Mouse (Mus musculus) midbrain, embryonic 12.5 days (tissue): Measurements from ENCODE around the gene Msmo1. TPM values are rescaled to one million over a fixed set of nuclear protein-coding genes. Genes with fewer than 3 reads are reported as not detected.

Source experiments
- ATAC-seq: fragments of 200-750 bp; cut with Nextera tagmentation; 2 replicates; pipeline ENCODE4 v1.8.0; 2017; ENCODE audit warnings: low read depth, moderate TSS enrichment, moderate library complexity; ENCODE audit not compliant: low FRiP score
- H3K27ac ChIP-seq: fragments of 300-500 bp; sonication (generic); replicated peaks from 2 replicates; pipeline ENCODE4 v1.5.1; 2016; ENCODE audit warnings: mild to moderate bottlenecking
- H3K27me3 ChIP-seq: fragments of 300-500 bp; sonication (generic); 2 replicates; pipeline ENCODE4 v1.6.1; 2016; ENCODE audit warnings: mild to moderate bottlenecking
- H3K36me3 ChIP-seq: fragments of 300-500 bp; sonication (generic); 2 replicates; pipeline ENCODE4 v1.6.1; 2016
- H3K4me1 ChIP-seq: fragments of 300-500 bp; sonication (generic); 2 replicates; pipeline ENCODE4 v1.6.1; 2016
- H3K4me2 ChIP-seq: fragments of 300-500 bp; sonication (generic); replicated peaks from 2 replicates; pipeline ENCODE4 v1.6.1; 2016; ENCODE audit warnings: mild to moderate bottlenecking, moderate library complexity
- H3K4me3 ChIP-seq: fragments of 300-500 bp; sonication (generic); 2 replicates; pipeline ENCODE4 v1.5.1; 2016; ENCODE audit warnings: mild to moderate bottlenecking
- H3K9ac ChIP-seq: fragments of 300-500 bp; sonication (generic); replicated peaks from 2 replicates; pipeline ENCODE4 v1.6.1; 2016; ENCODE audit warnings: mild to moderate bottlenecking, moderate library complexity
- H3K9me3 ChIP-seq: fragments of 300-500 bp; sonication (generic); 2 replicates; pipeline ENCODE4 v1.6.1; 2016; ENCODE audit warnings: mild to moderate bottlenecking
- WGBS: fragments of 180-500 bp; shearing (Covaris S2); methylation state at CpG from one replicate; pipeline ENCODE4 v1.1.7; 2016; 5-methylcytosine and 5-hydroxymethylcytosine counted together
- polyA plus RNA-seq: library from polyadenylated mRNA; unstranded; fragments of >200 nt; fragmentation: Nextera tagmentation; extraction: Ambion mirVana; gene quantifications from 2 replicates; pipeline ENCODE4 v1.2.1, GENCODE M21; 2016

Gene Msmo1
- 204 and 212 TPM in 2 replicates for polyA plus RNA-seq

- Histone ChIP-seq H3K36me3 (peaks cover 25% of the 10 kb centered on the region), H3K27ac (peak within 1 kb of the TSS; percentile 84), H3K4me1 (peaks cover 37% of the 10 kb centered on the region), H3K9ac (peak within 1 kb of the TSS; percentile 76), H3K9me3 (no peaks in the 10 kb centered on the region), H3K4me2 (peak within 1 kb of the TSS; percentile 59), H3K27me3 (no peaks in the 10 kb centered on the region), H3K4me3 (peak within 1 kb of the TSS; percentile 85)
- WGBS, result under 1% methylated on average over 60 of the region's 60 CpGs
- ATAC-seq, result peak; percentile 99
Measured at GRCm38 (mm10) chr8:64733271-64733943, at the start of gene Msmo1. Gene Msmo1 (minus strand): TSS chr8:64733792.

- 91% methylated on average over 6 of the region's 6 CpGs for WGBS
- Histone ChIP-seq H3K27ac (no peak overlapping the region), H3K4me1 (no peaks in the 10 kb centered on the region), H3K4me2 (no peak overlapping the region), H3K27me3 (no peaks in the 10 kb centered on the region), H3K4me3 (no peak overlapping the region), H3K36me3 (0 out of 2 replicates have a peak, but pooled peaks cover 3% of the 10 kb centered on the region), H3K9ac (no peak overlapping the region), H3K9me3 (no peaks in the 10 kb centered on the region)
- ATAC-seq, result no peak
Measured at GRCm38 (mm10) chr8:64781947-64782346, 48.4 kb upstream of the Msmo1 start.

GRCm38 (mm10) chr8:64777925-64778324 lies 44.3 kb upstream of the Msmo1 start:
- no peak overlapping the region for H3K4me2 ChIP-seq
- H3K9ac ChIP-seq, result no peak overlapping the region
- no peaks in the 10 kb centered on the region for H3K9me3 ChIP-seq
- no peaks in the 10 kb centered on the region for H3K27me3 ChIP-seq
- no peak for ATAC-seq
- H3K36me3 ChIP-seq, result 0 out of 2 replicates have a peak, but pooled peaks cover 3% of the 10 kb centered on the region
- H3K4me3 ChIP-seq, result no peak overlapping the region
- 73% methylated on average over 9 of the region's 9 CpGs for WGBS
- no peaks in the 10 kb centered on the region for H3K4me1 ChIP-seq
- no peak overlapping the region for H3K27ac ChIP-seq

GRCm38 (mm10) chr8:64774136-64774535 lies 40.5 kb upstream of the Msmo1 start:
- Histone ChIP-seq H3K4me3 (no peak overlapping the region), H3K27me3 (no peaks in the 10 kb centered on the region), H3K27ac (no peak overlapping the region), H3K9ac (no peak overlapping the region), H3K36me3 (0 out of 2 replicates have a peak, but pooled peaks cover 3% of the 10 kb centered on the region), H3K4me2 (no peak overlapping the region), H3K4me1 (no peaks in the 10 kb centered on the region), H3K9me3 (no peaks in the 10 kb centered on the region)
- 94% methylated on average over 6 of the region's 6 CpGs for WGBS
- ATAC-seq, result no peak

- H3K36me3 ChIP-seq, result no peaks in the 10 kb centered on the region
- H3K4me3 ChIP-seq, result no peak overlapping the region
- H3K9ac ChIP-seq, result no peak overlapping the region
- H3K4me1 ChIP-seq, result no peaks in the 10 kb centered on the region
- no peaks in the 10 kb centered on the region for H3K9me3 ChIP-seq
- ATAC-seq, result no peak
- WGBS, result 95% methylated on average over 7 of the region's 7 CpGs
- no peaks in the 10 kb centered on the region for H3K27me3 ChIP-seq
- H3K27ac ChIP-seq, result no peak overlapping the region
- H3K4me2 ChIP-seq, result no peak overlapping the region
Measured at GRCm38 (mm10) chr8:64770814-64771213, 37.2 kb upstream of the Msmo1 start.

- Histone ChIP-seq H3K9ac (no peak overlapping the region), H3K9me3 (no peaks in the 10 kb centered on the region), H3K27ac (no peak overlapping the region), H3K36me3 (no peaks in the 10 kb centered on the region), H3K4me3 (no peak overlapping the region), H3K4me2 (no peak overlapping the region), H3K4me1 (no peaks in the 10 kb centered on the region), H3K27me3 (no peaks in the 10 kb centered on the region)
- no peak for ATAC-seq
- 82% methylated on average over 7 of the region's 7 CpGs for WGBS
Measured at GRCm38 (mm10) chr8:64769586-64769985, 36.0 kb upstream of the Msmo1 start.

- Histone ChIP-seq H3K9ac (no peak overlapping the region), H3K9me3 (no peaks in the 10 kb centered on the region), H3K4me1 (no peaks in the 10 kb centered on the region), H3K27ac (no peak overlapping the region), H3K27me3 (no peaks in the 10 kb centered on the region), H3K4me3 (no peak overlapping the region), H3K36me3 (no peaks in the 10 kb centered on the region), H3K4me2 (no peak overlapping the region)
- WGBS, result 94% methylated on average over 6 of the region's 9 CpGs
- ATAC-seq, result no peak
Measured at GRCm38 (mm10) chr8:64768645-64769044, 35.1 kb upstream of the Msmo1 start.

- H3K27me3 ChIP-seq, result no peaks in the 10 kb centered on the region
- H3K9ac ChIP-seq, result no peak overlapping the region
- H3K9me3 ChIP-seq, result no peaks in the 10 kb centered on the region
- H3K4me3 ChIP-seq, result no peak overlapping the region
- H3K4me1 ChIP-seq, result no peaks in the 10 kb centered on the region
- H3K27ac ChIP-seq, result no peak overlapping the region
- H3K36me3 ChIP-seq, result no peaks in the 10 kb centered on the region
- ATAC-seq, result no peak
- WGBS, result 97% methylated on average over 9 of the region's 9 CpGs
- H3K4me2 ChIP-seq, result no peak overlapping the region
Measured at GRCm38 (mm10) chr8:64767047-64767446, 33.5 kb upstream of the Msmo1 start.

- no peak for ATAC-seq
Measured at GRCm38 (mm10) chr8:64764075-64764474, 30.5 kb upstream of the Msmo1 start.

GRCm38 (mm10) chr8:64762751-64763150 lies 29.2 kb upstream of the Msmo1 start:
- H3K27me3 ChIP-seq, result no peaks in the 10 kb centered on the region
- ATAC-seq, result no peak
- H3K9ac ChIP-seq, result no peak overlapping the region
- no peaks in the 10 kb centered on the region for H3K4me1 ChIP-seq
- no peak overlapping the region for H3K4me2 ChIP-seq
- H3K36me3 ChIP-seq, result peaks cover 15% of the 10 kb centered on the region
- no peak overlapping the region for H3K27ac ChIP-seq
- 90% methylated on average over 1 of the region's 1 CpGs for WGBS
- no peaks in the 10 kb centered on the region for H3K9me3 ChIP-seq
- no peak overlapping the region for H3K4me3 ChIP-seq

More at GRCm38 (mm10) chr8:64764075-64764474, 30.5 kb upstream of the Msmo1 start:
- 91% methylated on average over 9 of the region's 9 CpGs for WGBS
- H3K27ac ChIP-seq, result no peak overlapping the region
- no peak overlapping the region for H3K4me2 ChIP-seq
- H3K9me3 ChIP-seq, result no peaks in the 10 kb centered on the region
- H3K27me3 ChIP-seq, result no peaks in the 10 kb centered on the region
- no peak overlapping the region for H3K4me3 ChIP-seq
- no peak overlapping the region for H3K9ac ChIP-seq
- H3K36me3 ChIP-seq, result peaks cover 7% of the 10 kb centered on the region; the same call in 1 of the 2 replicates
- no peaks in the 10 kb centered on the region for H3K4me1 ChIP-seq

- WGBS, result 84% methylated on average over 8 of the region's 8 CpGs
- H3K9ac ChIP-seq, result no peak overlapping the region
Measured at GRCm38 (mm10) chr8:64761430-64761829, 27.8 kb upstream of the Msmo1 start.

GRCm38 (mm10) chr8:64757956-64758355 lies 24.4 kb upstream of the Msmo1 start:
- Histone ChIP-seq H3K9ac (no peak overlapping the region), H3K9me3 (no peaks in the 10 kb centered on the region), H3K4me2 (no peak overlapping the region), H3K4me3 (no peak overlapping the region), H3K36me3 (peaks cover 30% of the 10 kb centered on the region), H3K4me1 (no peaks in the 10 kb centered on the region), H3K27me3 (no peaks in the 10 kb centered on the region), H3K27ac (no peak overlapping the region)
- ATAC-seq, result no peak
- 93% methylated on average over 15 of the region's 15 CpGs for WGBS

More at GRCm38 (mm10) chr8:64761430-64761829, 27.8 kb upstream of the Msmo1 start:
- no peaks in the 10 kb centered on the region for H3K27me3 ChIP-seq
- no peak overlapping the region for H3K4me3 ChIP-seq
- ATAC-seq, result no peak
- no peak overlapping the region for H3K27ac ChIP-seq
- no peaks in the 10 kb centered on the region for H3K9me3 ChIP-seq
- H3K4me2 ChIP-seq, result no peak overlapping the region
- H3K36me3 ChIP-seq, result peaks cover 16% of the 10 kb centered on the region
- H3K4me1 ChIP-seq, result no peaks in the 10 kb centered on the region
